Mouse (Mus musculus) MEL (cell line): ENCODE measurements at regions not wholly inside any gene's neighbourhood (a gene's known extent, or its start where the extent isn't known, plus 50 kb on each side); places are given as distances from the start of the nearest gene placed in this dataset.

Source experiments
- DNase-seq: peaks from one replicate; pipeline ENCODE4 v3.0.0; 2011; ENCODE audit warnings: low read depth, low spot score
- H3K27ac ChIP-seq: 2 replicates; pipeline ENCODE4 v1.5.1; 2012; ENCODE audit warnings: low read depth, mild to moderate bottlenecking, control low read depth, low read length, moderate library complexity; ENCODE audit not compliant: control insufficient read depth
- H3K27me3 ChIP-seq, 2 experiments: fragments of 150-350 bp in 1 of 2; sonication (generic) in 1 of 2; 2 replicates each; pipeline ENCODE4 v1.6.1; 2012; ENCODE audit warnings: low read length in 2 of 2, mild to moderate bottlenecking in 2 of 2, improper control_type of control experiment in 1 of 2, moderate library complexity in 1 of 2; ENCODE audit not compliant: insufficient read depth in 2 of 2, control insufficient read depth in 1 of 2
- H3K36me3 ChIP-seq, 2 experiments: 2 replicates each; pipeline ENCODE4 v1.6.1; 2012 to 2014; ENCODE audit warnings: low read length in 2 of 2, improper control_type of control experiment in 1 of 2, inconsistent platforms in 1 of 2, mild to moderate bottlenecking in 1 of 2; ENCODE audit not compliant: insufficient read depth in 2 of 2, control insufficient read depth in 1 of 2
- H3K4me1 ChIP-seq, 2 experiments: fragments of 150-350 bp in 1 of 2; sonication (generic) in 1 of 2; 2 replicates each; pipeline ENCODE4 v1.6.1; 2012; ENCODE audit warnings: low read length in 2 of 2, improper control_type of control experiment in 1 of 2, mild to moderate bottlenecking in 1 of 2; ENCODE audit not compliant: insufficient read depth in 2 of 2, control insufficient read depth in 1 of 2
- H3K4me3 ChIP-seq, 2 experiments: fragments of 150-350 bp in 1 of 2; sonication (generic) in 1 of 2; 2 replicates each; pipeline ENCODE4 v1.5.1; 2012; ENCODE audit warnings: low read depth in 2 of 2, low read length in 2 of 2, mild to moderate bottlenecking in 2 of 2, moderate library complexity in 2 of 2, control low read depth in 1 of 2, improper control_type of control experiment in 1 of 2; ENCODE audit not compliant: control insufficient read depth in 1 of 2, insufficient read depth in 1 of 2
- H3K79me2 ChIP-seq: 2 replicates; pipeline ENCODE4 v1.6.1; 2012; ENCODE audit warnings: mild to moderate bottlenecking, low read length, moderate library complexity; ENCODE audit not compliant: control insufficient read depth, poor library complexity, insufficient read depth
- H3K9ac ChIP-seq: 2 replicates; pipeline ENCODE4 v1.6.1; 2012; ENCODE audit warnings: low read depth, mild to moderate bottlenecking, control low read depth, low read length, moderate library complexity; ENCODE audit not compliant: control insufficient read depth, poor library complexity, severe bottlenecking
- H3K9me3 ChIP-seq: fragments of 150-350 bp; sonication (generic); replicated peaks from 2 replicates; pipeline ENCODE4 v1.6.1; 2012; ENCODE audit warnings: mild to moderate bottlenecking, low read length, improper control_type of control experiment, moderate library complexity; ENCODE audit not compliant: insufficient read depth
- CHD1 ChIP-seq: IDR thresholded peaks from 2 replicates; pipeline ENCODE4 v1.6.1; 2012; ENCODE audit warnings: low read depth, mild to moderate bottlenecking, inconsistent platforms, low read length, improper control_type of control experiment
- ELF1 ChIP-seq: IDR thresholded peaks from 2 replicates; pipeline ENCODE4 v1.6.1; 2014; ENCODE audit warnings: low read depth, mild to moderate bottlenecking, inconsistent platforms, low read length, improper control_type of control experiment, moderate library complexity
- ETS1 ChIP-seq: IDR thresholded peaks from 2 replicates; pipeline ENCODE4 v1.6.1; 2012; ENCODE audit warnings: low read depth, mild to moderate bottlenecking, inconsistent platforms, low read length, improper control_type of control experiment, moderate library complexity
- GATA1 ChIP-seq: IDR thresholded peaks from 2 replicates; pipeline ENCODE4 v1.6.1; 2011; ENCODE audit warnings: low read depth, low read length, improper control_type of control experiment
- JUND ChIP-seq: IDR thresholded peaks from 2 replicates; pipeline ENCODE4 v1.6.1; 2011; ENCODE audit warnings: low read depth, mild to moderate bottlenecking, improper control_type of control experiment, low read length
- MAX ChIP-seq: IDR thresholded peaks from 2 replicates; pipeline ENCODE4 v1.6.1; 2011; ENCODE audit warnings: low read length, improper control_type of control experiment
- SMC3 ChIP-seq: IDR thresholded peaks from 2 replicates; pipeline ENCODE4 v1.6.1; 2011; ENCODE audit warnings: low read depth, low read length, improper control_type of control experiment
- TBP ChIP-seq: IDR thresholded peaks from 2 replicates; pipeline ENCODE4 v1.8.0; 2011; ENCODE audit warnings: low read depth, low read length, improper control_type of control experiment
- ZC3H11A ChIP-seq: IDR thresholded peaks from 2 replicates; pipeline ENCODE4 v1.6.1; 2012; ENCODE audit warnings: low read depth, mild to moderate bottlenecking, inconsistent platforms, low read length, improper control_type of control experiment

DNA sequence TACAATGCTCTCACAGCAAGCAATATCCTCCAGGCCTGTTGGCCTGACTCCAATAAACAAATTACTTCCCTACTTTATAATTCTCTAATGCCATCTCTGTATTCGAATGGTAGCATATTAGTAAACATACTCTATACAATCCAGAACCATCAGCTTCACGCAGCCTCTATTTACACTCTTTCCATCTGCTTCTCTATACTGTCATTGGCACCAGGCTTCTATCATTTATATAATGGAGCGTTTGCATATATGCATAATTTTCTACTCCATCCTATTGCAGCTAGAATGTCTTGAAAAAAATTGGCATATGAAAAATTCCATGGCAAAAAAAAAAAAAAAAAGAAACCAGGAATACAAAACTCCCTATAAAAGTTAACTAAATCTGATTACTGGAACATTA is 369.6 kb downstream of the Gm21833 start:
- H3K27me3 ChIP-seq = no peaks in the 10 kb centered on the region
- no peaks in the 10 kb centered on the region for H3K36me3 ChIP-seq
- no peak for DNase-seq
- H3K9me3 ChIP-seq = no peaks in the 10 kb centered on the region
- TF ChIP-seq ELF1 (no peak), ETS1 (no peak), JUND (no peak), SMC3 (no peak), TBP (no peak), GATA1 (no peak), CHD1 (no peak), MAX (no peak), ZC3H11A (no peak)
- H3K4me1 ChIP-seq = no peaks in the 10 kb centered on the region
- no peak overlapping the region for H3K9ac ChIP-seq
- no peaks in the 10 kb centered on the region for H3K79me2 ChIP-seq
- H3K4me3 ChIP-seq = no peak overlapping the region
- H3K27ac ChIP-seq = no peak overlapping the region
